Mouse (Mus musculus) kidney, adult 2 months (tissue): ENCODE results near the gene Nmt2.

Source experiments
- CTCF ChIP-seq: fragments of 200-500 bp; conservative IDR thresholded peaks from 2 replicates; pipeline ENCODE4 v1.5.1; 2011; ENCODE audit warnings: low read depth, mild to moderate bottlenecking, control low read depth, low read length, moderate library complexity, mixed read lengths; ENCODE audit not compliant: insufficient read depth, insufficient read length
- POLR2A ChIP-seq: fragments of 200-500 bp; IDR thresholded peaks from one replicate; pipeline ENCODE4 v1.6.1; 2011; ENCODE audit warnings: low read depth, low read length, control low read depth

GRCm38 (mm10) chr2:3267879-3268278 is 16.1 kb upstream of the Nmt2 start:
- TF ChIP-seq CTCF (no peak), POLR2A (no peak)
